Comparison of ENCODE assay signal across 12 mouse cellular contexts in genomic region chr15:80203406-80203805, GRCm38 (mm10). TPM values are rescaled to one million over a fixed set of nuclear protein-coding genes. Genes with fewer than 3 reads are reported as not detected.
DNase-seq lines count a peak whose midpoint lies in the region; ATAC-seq and TF ChIP-seq lines count a peak whose summit lies in the region.
"Had no signal": no experiment of that assay in that cellular context is flagged by ENCODE, and none has a peak within 500 bp of the region (broad histone marks: within the 10 kb centered on the region; RNA-seq: fewer than 3 reads in every experiment).

No protein-coding gene starts in this region.

- no peaks in the 10 kb centered on the region; the same call in 1 of the 2 replicates for H3K9me3 ChIP-seq in intestine, embryonic 14.5 days (ENCODE audit: control insufficient read depth, low read length)
- H3K9me3 ChIP-seq in intestine, postnatal 0 days (ENCODE audit: control insufficient read depth) = no peaks in the 10 kb centered on the region

- no peak overlapping the region for H3K9ac ChIP-seq in intestine, embryonic 14.5 days (ENCODE audit: low read length)
- H3K9ac ChIP-seq in intestine, postnatal 0 days (ENCODE audit: low read depth, low read length) = no peak overlapping the region

- ATAC-seq in intestine, embryonic 14.5 days (replicated peaks; ENCODE audit: low FRiP score, low TSS enrichment, low read depth) = no peak
- no peak for ATAC-seq in intestine, postnatal 0 days

- no peak for TF ChIP-seq CTCF in intestine, postnatal 0 days (IDR thresholded peaks at IDR 0.05; ENCODE audit: low read depth)

- H3K4me3 ChIP-seq in intestine, embryonic 14.5 days (ENCODE audit: low read depth, low read length) = no peak overlapping the region
- H3K4me3 ChIP-seq in intestine, postnatal 0 days (ENCODE audit: low read depth, low read length) = no peak overlapping the region
- no peak overlapping the region for H3K4me3 ChIP-seq in myocyte

- no peak for TF ChIP-seq POLR2A in myocyte (IDR thresholded peaks at IDR 0.05; ENCODE audit: insufficient read length, low read depth)

- H3ac ChIP-seq in myocyte (ENCODE audit: control insufficient read depth, insufficient read length) = no peak overlapping the region

- H3K36me3 ChIP-seq in intestine, embryonic 14.5 days (ENCODE audit: control insufficient read depth, insufficient read depth, low read length) = no peaks in the 10 kb centered on the region
- peaks cover 6% of the 10 kb centered on the region; the same call in 1 of the 2 replicates for H3K36me3 ChIP-seq in intestine, postnatal 0 days (ENCODE audit: control insufficient read depth, insufficient read depth)
- no peaks in the 10 kb centered on the region for H3K36me3 ChIP-seq in myocyte (ENCODE audit: control insufficient read depth, insufficient read depth)

- H3K4me2 ChIP-seq in intestine, embryonic 14.5 days (ENCODE audit: low read length) = no peak overlapping the region
- H3K4me2 ChIP-seq in intestine, postnatal 0 days (replicated peaks; ENCODE audit: low read depth) = no peak overlapping the region
- no peak overlapping the region for H3K4me2 ChIP-seq in myocyte (ENCODE audit: low read depth)

- no peaks in the 10 kb centered on the region for H3K4me1 ChIP-seq in intestine, embryonic 14.5 days (replicated peaks; ENCODE audit: control insufficient read depth, insufficient read depth, low read length)
- H3K4me1 ChIP-seq in intestine, postnatal 0 days (replicated peaks; ENCODE audit: control insufficient read depth, insufficient read depth, low read length) = no peaks in the 10 kb centered on the region

- DNase-seq in intestine, embryonic 14.5 days (ENCODE audit: low spot score) = peak; percentile 66
- DNase-seq in CD4-positive helper T cell, adult 2 months (ENCODE audit: low read depth, low spot score) = peak; percentile 49
- peak; percentile 62 for DNase-seq in embryo, embryonic 11 days
- DNase-seq in gastrocnemius, postnatal 25 days = no peak
- no peak for DNase-seq in cerebellum, adult 9-11 months
- DNase-seq in gastrocnemius, postnatal 10 days = no peak
- DNase-seq: heart, adult 11 months; kidney, adult 2 months had no signal

- no peaks in the 10 kb centered on the region for H3K27me3 ChIP-seq in intestine, embryonic 14.5 days (replicated peaks; ENCODE audit: control insufficient read depth, insufficient read depth, low read length)
- no peaks in the 10 kb centered on the region for H3K27me3 ChIP-seq in intestine, postnatal 0 days (replicated peaks; ENCODE audit: control insufficient read depth, insufficient read depth, low read length)
- no peaks in the 10 kb centered on the region for H3K27me3 ChIP-seq in myocyte (ENCODE audit: control insufficient read depth, insufficient read depth, insufficient read length)

- H3K79me2 ChIP-seq in myocyte (ENCODE audit: control insufficient read depth, insufficient read depth) = no peaks in the 10 kb centered on the region

- WGBS in intestine, embryonic 14.5 days = 29% methylated on average over 4 of the region's 4 CpGs
- 23% methylated on average over 4 of the region's 4 CpGs for WGBS in intestine, postnatal 0 days

- no peak overlapping the region for H3K27ac ChIP-seq in intestine, embryonic 14.5 days (ENCODE audit: low read depth)
- no peak overlapping the region for H3K27ac ChIP-seq in intestine, postnatal 0 days (ENCODE audit: low read depth, low read length)

TF ChIP-seq in myocyte, 11 proteins besides CTCF, POLR2A, EP300 and RAD21:
- TF ChIP-seq REST (IDR thresholded peaks at IDR 0.05; ENCODE audit: insufficient read depth, insufficient read length) = peak; percentile 81
- TF ChIP-seq SRF (IDR thresholded peaks at IDR 0.05; ENCODE audit: control insufficient read depth, insufficient read length, low read depth) = no peak
- TF ChIP-seq CEBPB (IDR thresholded peaks at IDR 0.05; ENCODE audit: insufficient read depth, poor library complexity, severe bottlenecking) = no peak
- TF ChIP-seq USF1 (IDR thresholded peaks at IDR 0.05; ENCODE audit: low read depth) = no peak
- peak in 1 of 3 experiments; percentile 64 for TF ChIP-seq MYOG (IDR thresholded peaks at IDR 0.05; ENCODE audit: control insufficient read depth in 1 of 3, insufficient read depth in 1 of 3, insufficient read length in 2 of 3, low read depth in 2 of 3)
- peak; percentile 27 for TF ChIP-seq TCF3 (IDR thresholded peaks at IDR 0.05; ENCODE audit: insufficient read length, low read depth)
- no peak for TF ChIP-seq E2F4 (IDR thresholded peaks at IDR 0.05; ENCODE audit: insufficient read depth)
- TF ChIP-seq TCF12 (IDR thresholded peaks at IDR 0.05; ENCODE audit: insufficient read depth, poor library complexity, severe bottlenecking) = no peak
- TF ChIP-seq POLR2AphosphoS2 (IDR thresholded peaks at IDR 0.05; ENCODE audit: insufficient read length, low read depth) = no peak
- TF ChIP-seq MYOD1 (IDR thresholded peaks at IDR 0.05; ENCODE audit: control insufficient read depth in 1 of 3, insufficient read length in 2 of 3, low read depth in 2 of 3) = peak; percentile 77 to 94 (median 87)
- TF ChIP-seq MAX (IDR thresholded peaks at IDR 0.05; ENCODE audit: low read depth) = no peak

RNA-seq across cellular contexts. Expression of gene Mgat3, which starts 29.9 kb away (rescaled TPM):
- polyA plus RNA-seq in intestine, embryonic 14.5 days (2014; fragmentation: Nextera tagmentation; extraction: Ambion mirVana) = 10.5 and 11.1 TPM in 2 replicates
- 12.2 and 13.1 TPM in 2 replicates for polyA plus RNA-seq in intestine, postnatal 0 days (2015; fragmentation: Nextera tagmentation; extraction: Ambion mirVana)
- polyA plus RNA-seq in myocyte (2012; fragmentation: generic; extraction: Trizol) = 9.7 TPM
- 1 to 10 TPM in 1 of 2 experiments, under 1 TPM in 1; 0.87 to 1.1 TPM for total RNA-seq in gastrocnemius, postnatal 25 days (2021)
- total RNA-seq in gastrocnemius, postnatal 10 days (2021) = 1 to 10 TPM; 2.8 to 3.1 TPM

RNA-seq across cellular contexts. Expression of gene Mief1, which starts 30.4 kb away (rescaled TPM):
- 32.0 and 38.8 TPM in 2 replicates for polyA plus RNA-seq in intestine, embryonic 14.5 days (2014; fragmentation: Nextera tagmentation; extraction: Ambion mirVana)
- 12.0 and 14.2 TPM in 2 replicates for polyA plus RNA-seq in intestine, postnatal 0 days (2015; fragmentation: Nextera tagmentation; extraction: Ambion mirVana)
- 24.3 TPM for polyA plus RNA-seq in myocyte (2012; fragmentation: generic; extraction: Trizol)
- total RNA-seq in gastrocnemius, postnatal 25 days (2021) = 10 to 100 TPM; 19.5 to 23.2 TPM
- 10 to 100 TPM; 22.8 to 27.2 TPM for total RNA-seq in gastrocnemius, postnatal 10 days (2021)

RNA-seq across cellular contexts. Expression of gene AC140267.1, which starts 32.2 kb away (rescaled TPM):
- polyA plus RNA-seq in intestine, embryonic 14.5 days (2014; fragmentation: Nextera tagmentation; extraction: Ambion mirVana) = not detected in 2 replicates
- not detected in 2 replicates for polyA plus RNA-seq in intestine, postnatal 0 days (2015; fragmentation: Nextera tagmentation; extraction: Ambion mirVana)
- not detected for polyA plus RNA-seq in myocyte (2012; fragmentation: generic; extraction: Trizol)
- 1 to 10 TPM; 4.0 to 7.5 TPM for total RNA-seq in gastrocnemius, postnatal 25 days (2021)
- 1 to 10 TPM in 1 of 2 experiments, not detected in 1; 7.5 TPM for total RNA-seq in gastrocnemius, postnatal 10 days (2021)
- total RNA-seq: liver, adult 2 months had no signal
- polyA plus RNA-seq: cortical plate, adult 2 months; kidney, adult 2 months; liver, adult 2 months had no signal

RNA-seq across cellular contexts. Expression of gene Atf4, which starts 51.6 kb away (rescaled TPM):
- 125 and 136 TPM in 2 replicates for polyA plus RNA-seq in intestine, embryonic 14.5 days (2014; fragmentation: Nextera tagmentation; extraction: Ambion mirVana)
- 95.2 and 106 TPM in 2 replicates for polyA plus RNA-seq in intestine, postnatal 0 days (2015; fragmentation: Nextera tagmentation; extraction: Ambion mirVana)
- 1,038 TPM for polyA plus RNA-seq in myocyte (2012; fragmentation: generic; extraction: Trizol)
- total RNA-seq in gastrocnemius, postnatal 25 days (2021) = 100 to 1,000 TPM; 107 to 114 TPM
- 100 to 1,000 TPM in 1 of 2 experiments, 10 to 100 TPM in 1; 94.7 to 131 TPM for total RNA-seq in gastrocnemius, postnatal 10 days (2021)

Comparison
In these comparisons a context has a peak if more than half of its experiments do, and no peak if none do; other contexts are left out.
1. DNase-seq: peak in intestine, embryonic 14.5 days (single experiment), CD4-positive helper T cell, adult 2 months (single experiment) and embryo, embryonic 11 days (single experiment); none in gastrocnemius, postnatal 25 days (single experiment), cerebellum, adult 9-11 months (single experiment) and gastrocnemius, postnatal 10 days (single experiment).